ENCODE assay signal across 8 mouse cellular contexts in the genomic region with DNA sequence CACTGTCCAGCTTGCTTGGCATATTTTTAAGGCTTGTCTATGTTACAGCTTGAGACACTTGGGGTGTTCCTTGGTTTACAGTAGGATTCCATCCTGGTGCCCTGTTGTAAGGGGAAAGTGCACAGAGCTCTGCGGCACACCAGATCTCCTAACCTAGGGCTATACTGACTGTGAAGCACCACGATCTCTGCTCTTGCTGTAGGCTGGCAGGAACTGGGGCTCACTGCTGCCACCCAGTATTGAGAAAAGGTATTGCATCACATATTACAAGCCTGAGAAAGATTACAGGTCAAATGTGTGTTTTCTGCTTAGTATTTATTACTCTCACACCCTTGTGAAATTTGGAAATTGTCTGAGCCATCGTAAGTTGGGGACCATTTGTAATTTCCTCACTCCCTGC. TPM values are rescaled to one million over a fixed set of nuclear protein-coding genes. Genes with fewer than 3 reads are reported as not detected.
DNase-seq lines count a peak whose midpoint lies in the region; ATAC-seq and TF ChIP-seq lines count a peak whose summit lies in the region.

No protein-coding gene starts in this region.

- no peak overlapping the region; the same call in 1 of the 2 replicates for H3K27ac ChIP-seq in heart, adult 2 months
- H3K27ac ChIP-seq in heart, embryonic 11.5 days (ENCODE audit: low read depth, low read length), result no peak overlapping the region
- no peak overlapping the region for H3K27ac ChIP-seq in embryonic facial prominence, embryonic 10.5 days (replicated peaks)

- 0 out of 2 replicates have a peak, but pooled peaks have one; percentile 18 for TF ChIP-seq POLR2A in heart, adult 2 months (IDR thresholded peaks at IDR 0.05; ENCODE audit: insufficient read depth, low read depth, low read length)

- H3K4me1 ChIP-seq in heart, adult 2 months (ENCODE audit: control insufficient read depth, insufficient read depth, low read length), result peaks cover 10% of the 10 kb centered on the region
- H3K4me1 ChIP-seq in heart, embryonic 11.5 days (ENCODE audit: control insufficient read depth, insufficient read depth, low read length), result peaks cover 3% of the 10 kb centered on the region; the same call in 1 of the 2 replicates
- no peaks in the 10 kb centered on the region for H3K4me1 ChIP-seq in embryonic facial prominence, embryonic 10.5 days

- H3K4me3 ChIP-seq in heart, adult 2 months, result no peak overlapping the region
- H3K4me3 ChIP-seq in heart, embryonic 11.5 days (ENCODE audit: low read depth, low read length), result no peak overlapping the region
- no peak overlapping the region for H3K4me3 ChIP-seq in embryonic facial prominence, embryonic 10.5 days

- no peak overlapping the region for H3K9ac ChIP-seq in heart, adult 2 months (ENCODE audit: low read depth, low read length)
- no peak overlapping the region for H3K9ac ChIP-seq in heart, embryonic 11.5 days (ENCODE audit: low read depth, low read length)

- TF ChIP-seq CTCF in heart, adult 2 months (IDR thresholded peaks at IDR 0.05), result peak; percentile 91

- H3K4me2 ChIP-seq in heart, embryonic 11.5 days, result no peak overlapping the region

- no peak for ATAC-seq in heart, embryonic 11.5 days (replicated peaks; ENCODE audit: insufficient number of reproducible peaks, low FRiP score, low TSS enrichment)
- peak; percentile 52 for ATAC-seq in activated CD4-positive, CD25-positive, alpha-beta regulatory T cell, adult 4 months

- WGBS in heart, adult 2 months, result 32% methylated on average over 3 of the region's 3 CpGs
- WGBS in heart, embryonic 11.5 days (ENCODE audit: insufficient replicate concordance), result 42% methylated on average over 3 of the region's 3 CpGs
- WGBS in embryonic facial prominence, embryonic 10.5 days, result 42% methylated on average over 3 of the region's 3 CpGs

- H3K79me2 ChIP-seq in heart, adult 2 months (replicated peaks; ENCODE audit: control insufficient read depth, insufficient read depth, low read length), result peaks cover 1% of the 10 kb centered on the region; the same call in 1 of the 2 replicates

- no peaks in the 10 kb centered on the region for H3K36me3 ChIP-seq in heart, adult 2 months (ENCODE audit: control insufficient read depth, insufficient read depth, low read length)
- no peaks in the 10 kb centered on the region for H3K36me3 ChIP-seq in heart, embryonic 11.5 days (ENCODE audit: control insufficient read depth, insufficient read depth, low read length)
- H3K36me3 ChIP-seq in embryonic facial prominence, embryonic 10.5 days (replicated peaks), result peaks cover 9% of the 10 kb centered on the region

- no peaks in the 10 kb centered on the region for H3K9me3 ChIP-seq in heart, embryonic 11.5 days (replicated peaks; ENCODE audit: control insufficient read depth, low read length)
- H3K9me3 ChIP-seq in embryonic facial prominence, embryonic 10.5 days, result peaks cover 3% of the 10 kb centered on the region; the same call in 1 of the 2 replicates

- peak; percentile 78 for TF ChIP-seq EP300 in heart, adult 2 months (IDR thresholded peaks at IDR 0.05; ENCODE audit: insufficient read depth, low read depth, low read length)

- intact Hi-C loops in heart, adult 2 months (cut with DNase I), result loop anchor here (2.0 kb wide), 3 partner anchors 13 to 59 kb away; partner anchors contain the start of gene Tbc1d22a

- peak in 1 of 2 experiments; percentile 53 for DNase-seq in heart, adult 2 months
- peak; percentile 68 for DNase-seq in A20 (ENCODE audit: low read depth, low spot score)
- DNase-seq in embryonic facial prominence, embryonic 10.5 days (ENCODE audit: low spot score), result peak; percentile 37
- DNase-seq in kidney, postnatal 14 days, result peak; percentile 72
- DNase-seq in retina, embryonic 14.5 days (ENCODE audit: low spot score), result peak; percentile 53
- DNase-seq in urinary bladder, adult 18-20 months (ENCODE audit: low spot score in 2 of 2), result no peak

- H3K27me3 ChIP-seq in heart, adult 2 months (ENCODE audit: control insufficient read depth, insufficient read depth, low read length), result no peaks in the 10 kb centered on the region
- H3K27me3 ChIP-seq in heart, embryonic 11.5 days (ENCODE audit: control insufficient read depth, insufficient read depth, low read length), result no peaks in the 10 kb centered on the region; the same call in 1 of the 2 replicates
- H3K27me3 ChIP-seq in embryonic facial prominence, embryonic 10.5 days (replicated peaks; ENCODE audit: low read depth, poor library complexity, severe bottlenecking), result no peaks in the 10 kb centered on the region

RNA-seq across cellular contexts. Expression of gene Tbc1d22a, which starts 13.9 kb away (rescaled TPM):
- total RNA-seq in heart, adult 2 months (2021), result 10 to 100 TPM; 21.8 to 25.6 TPM
- polyA plus RNA-seq in heart, adult 2 months (2012; rRNA removed), result 23.2 and 30.1 TPM in 2 replicates
- polyA plus RNA-seq in heart, embryonic 11.5 days (2014; fragmentation: Nextera tagmentation; extraction: Ambion mirVana), result 6.0 and 7.3 TPM in 2 replicates
- polyA plus RNA-seq in activated CD4-positive, CD25-positive, alpha-beta regulatory T cell, adult 4 months (2017; shearing (Covaris generic)), result 10 to 100 TPM; 10.6 to 13.1 TPM
- 11.2 and 11.9 TPM in 2 replicates for polyA plus RNA-seq in embryonic facial prominence, embryonic 10.5 days (2016; fragmentation: Nextera tagmentation; extraction: Ambion mirVana)

RNA-seq across cellular contexts. Expression of gene Cerk, which starts 42.2 kb away (rescaled TPM):
- total RNA-seq in heart, adult 2 months (2021), result 10 to 100 TPM; 30.4 to 33.5 TPM
- 26.0 and 38.0 TPM in 2 replicates for polyA plus RNA-seq in heart, adult 2 months (2012; rRNA removed)
- 10.1 and 10.6 TPM in 2 replicates for polyA plus RNA-seq in heart, embryonic 11.5 days (2014; fragmentation: Nextera tagmentation; extraction: Ambion mirVana)
- 1 to 10 TPM; 5.1 to 5.7 TPM for polyA plus RNA-seq in activated CD4-positive, CD25-positive, alpha-beta regulatory T cell, adult 4 months (2017; shearing (Covaris generic))
- 11.7 and 13.1 TPM in 2 replicates for polyA plus RNA-seq in embryonic facial prominence, embryonic 10.5 days (2016; fragmentation: Nextera tagmentation; extraction: Ambion mirVana)

Comparison
In these comparisons a context has a peak if more than half of its experiments do, and no peak if none do; other contexts are left out.
1. DNase-seq: peak in A20 (single experiment), embryonic facial prominence, embryonic 10.5 days (single experiment), kidney, postnatal 14 days (single experiment) and retina, embryonic 14.5 days (single experiment); none in urinary bladder, adult 18-20 months (0 of 2).